Comparison of ENCODE assay signal across 25 mouse cellular contexts in the genomic region with DNA sequence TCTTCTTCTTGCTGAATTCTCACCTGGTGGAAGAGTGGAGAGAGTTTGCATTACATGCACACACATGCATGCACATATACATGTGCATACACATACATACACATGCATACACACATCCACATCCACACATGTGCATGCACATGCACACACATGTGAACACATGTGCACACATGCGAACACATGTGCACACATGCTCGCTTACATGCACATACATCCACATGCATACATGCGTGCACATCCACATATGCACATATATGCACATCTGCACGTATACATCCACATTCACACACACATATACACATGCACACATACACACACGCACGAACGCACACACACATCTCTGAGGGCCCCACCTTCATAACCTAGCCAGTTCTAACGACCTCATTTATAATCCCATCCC. TPM values are rescaled to one million over a fixed set of nuclear protein-coding genes. Genes with fewer than 3 reads are reported as not detected.
DNase-seq lines count a peak whose midpoint lies in the region; ATAC-seq and TF ChIP-seq lines count a peak whose summit lies in the region.
"Had no signal": no experiment of that assay in that cellular context is flagged by ENCODE, and none has a peak within 500 bp of the region (broad histone marks: within the 10 kb centered on the region; RNA-seq: fewer than 3 reads in every experiment).

No protein-coding gene starts in this region.

- H3K4me2 ChIP-seq in forebrain, embryonic 11.5 days (ENCODE audit: low read depth, low read length, severe bottlenecking) = no peak overlapping the region
- H3K4me2 ChIP-seq in lung, embryonic 16.5 days (ENCODE audit: low read depth, low read length) = no peak overlapping the region
- H3K4me2 ChIP-seq in intestine, embryonic 16.5 days (ENCODE audit: low read depth, low read length) = no peak overlapping the region
- no peak overlapping the region for H3K4me2 ChIP-seq in stomach, embryonic 16.5 days (ENCODE audit: low read depth, low read length)
- H3K4me2 ChIP-seq: embryonic facial prominence, embryonic 12.5 days; embryonic facial prominence, embryonic 15.5 days; forebrain, embryonic 13.5 days; heart, embryonic 12.5 days; heart, embryonic 15.5 days; hindbrain, embryonic 14.5 days had no signal

- ATAC-seq in forebrain, embryonic 11.5 days (replicated peaks; ENCODE audit: low FRiP score) = no peak
- ATAC-seq in lung, embryonic 16.5 days (ENCODE audit: low read depth) = 0 out of 2 replicates have a peak, but pooled peaks have one; percentile 12
- ATAC-seq in intestine, embryonic 16.5 days = no peak
- no peak for ATAC-seq in stomach, embryonic 16.5 days (ENCODE audit: insufficient read depth, low FRiP score)
- ATAC-seq: forebrain, embryonic 13.5 days; forebrain, embryonic 16.5 days; hindbrain, postnatal 0 days; Patski had no signal

- H3K9me3 ChIP-seq in forebrain, embryonic 11.5 days (ENCODE audit: control insufficient read depth, low read length) = no peaks in the 10 kb centered on the region
- H3K9me3 ChIP-seq in forebrain, embryonic 10.5 days = no peaks in the 10 kb centered on the region
- no peaks in the 10 kb centered on the region for H3K9me3 ChIP-seq in lung, embryonic 16.5 days (ENCODE audit: control insufficient read depth, low read length)
- no peaks in the 10 kb centered on the region for H3K9me3 ChIP-seq in intestine, embryonic 16.5 days (ENCODE audit: control insufficient read depth, low read length)
- no peaks in the 10 kb centered on the region for H3K9me3 ChIP-seq in stomach, embryonic 16.5 days (replicated peaks; ENCODE audit: control insufficient read depth, low read length)
- H3K9me3 ChIP-seq: embryonic facial prominence, embryonic 12.5 days; embryonic facial prominence, embryonic 15.5 days; forebrain, embryonic 13.5 days; heart, embryonic 12.5 days; heart, embryonic 15.5 days had no signal

- TF ChIP-seq CTCF in lung, adult 2 months (IDR thresholded peaks at IDR 0.05; ENCODE audit: insufficient read depth, low read length) = no peak

- no peak for TF ChIP-seq POLR2A in lung, adult 2 months (IDR thresholded peaks at IDR 0.05; ENCODE audit: borderline replicate concordance, extremely low read depth, low read depth, low read length)

- no peak overlapping the region for H3K27ac ChIP-seq in forebrain, embryonic 11.5 days (ENCODE audit: low read depth, low read length)
- H3K27ac ChIP-seq in forebrain, embryonic 10.5 days = no peak overlapping the region
- no peak overlapping the region for H3K27ac ChIP-seq in lung, embryonic 16.5 days (ENCODE audit: low read length)
- H3K27ac ChIP-seq in intestine, embryonic 16.5 days (ENCODE audit: low read length) = peak overlapping the region; percentile 65; the same call in 1 of the 2 replicates
- H3K27ac ChIP-seq in stomach, embryonic 16.5 days (ENCODE audit: low read length) = peak overlapping the region; percentile 88
- H3K27ac ChIP-seq: embryonic facial prominence, embryonic 12.5 days; embryonic facial prominence, embryonic 15.5 days; forebrain, embryonic 13.5 days; gastrocnemius, adult 2 months; heart, embryonic 15.5 days; hindbrain, embryonic 14.5 days; hindbrain, postnatal 0 days had no signal

- no peak overlapping the region for H3K9ac ChIP-seq in forebrain, embryonic 11.5 days (ENCODE audit: low read length)
- no peak overlapping the region for H3K9ac ChIP-seq in lung, embryonic 16.5 days (ENCODE audit: low read length)
- no peak overlapping the region for H3K9ac ChIP-seq in intestine, embryonic 16.5 days (ENCODE audit: low read depth, low read length)
- no peak overlapping the region for H3K9ac ChIP-seq in stomach, embryonic 16.5 days (ENCODE audit: low read length)
- H3K9ac ChIP-seq: embryonic facial prominence, embryonic 12.5 days; embryonic facial prominence, embryonic 15.5 days; forebrain, embryonic 13.5 days; heart, embryonic 12.5 days; heart, embryonic 15.5 days; hindbrain, embryonic 14.5 days had no signal

- H3K4me3 ChIP-seq in forebrain, embryonic 11.5 days (ENCODE audit: low read depth, low read length) = no peak overlapping the region
- no peak overlapping the region for H3K4me3 ChIP-seq in forebrain, embryonic 10.5 days
- no peak overlapping the region for H3K4me3 ChIP-seq in lung, embryonic 16.5 days (ENCODE audit: low read length)
- H3K4me3 ChIP-seq in lung, adult 2 months (replicated peaks; ENCODE audit: extremely low read depth, low read depth, low read length) = no peak overlapping the region
- no peak overlapping the region for H3K4me3 ChIP-seq in intestine, embryonic 16.5 days (ENCODE audit: low read length)
- H3K4me3 ChIP-seq in stomach, embryonic 16.5 days (replicated peaks; ENCODE audit: low read length) = no peak overlapping the region
- H3K4me3 ChIP-seq: embryonic facial prominence, embryonic 12.5 days; embryonic facial prominence, embryonic 15.5 days; forebrain, embryonic 13.5 days; gastrocnemius, adult 2 months; heart, embryonic 12.5 days; heart, embryonic 15.5 days had no signal

- WGBS in forebrain, embryonic 11.5 days = 90% methylated on average over 8 of the region's 8 CpGs
- WGBS in forebrain, embryonic 10.5 days = 90% methylated on average over 8 of the region's 8 CpGs
- 83% methylated on average over 8 of the region's 8 CpGs for WGBS in lung, embryonic 16.5 days
- 83% methylated on average over 8 of the region's 8 CpGs for WGBS in lung, adult 2 months
- WGBS in intestine, embryonic 16.5 days = 81% methylated on average over 8 of the region's 8 CpGs
- 78% methylated on average over 8 of the region's 8 CpGs for WGBS in stomach, embryonic 16.5 days

- no peaks in the 10 kb centered on the region for H3K4me1 ChIP-seq in forebrain, embryonic 11.5 days (replicated peaks; ENCODE audit: control insufficient read depth, insufficient read depth, low read length)
- H3K4me1 ChIP-seq in forebrain, embryonic 10.5 days = no peaks in the 10 kb centered on the region
- H3K4me1 ChIP-seq in lung, embryonic 16.5 days (replicated peaks; ENCODE audit: control insufficient read depth, insufficient read depth, low read length) = 0 out of 2 replicates have a peak, but pooled peaks cover 9% of the 10 kb centered on the region
- peaks cover 4% of the 10 kb centered on the region for H3K4me1 ChIP-seq in lung, adult 2 months (ENCODE audit: control insufficient read depth, insufficient read depth, low read length)
- H3K4me1 ChIP-seq in intestine, embryonic 16.5 days (ENCODE audit: control insufficient read depth, insufficient read depth, low read length) = peaks cover 21% of the 10 kb centered on the region
- H3K4me1 ChIP-seq in stomach, embryonic 16.5 days (ENCODE audit: control insufficient read depth, insufficient read depth, low read length) = peaks cover 26% of the 10 kb centered on the region
- H3K4me1 ChIP-seq: embryonic facial prominence, embryonic 12.5 days; embryonic facial prominence, embryonic 15.5 days; forebrain, embryonic 13.5 days had no signal

- H3K36me3 ChIP-seq in forebrain, embryonic 11.5 days (ENCODE audit: control insufficient read depth, insufficient read depth, low read length) = no peaks in the 10 kb centered on the region
- H3K36me3 ChIP-seq in forebrain, embryonic 10.5 days (replicated peaks) = no peaks in the 10 kb centered on the region
- no peaks in the 10 kb centered on the region for H3K36me3 ChIP-seq in lung, embryonic 16.5 days (ENCODE audit: control insufficient read depth, insufficient read depth, low read length)
- H3K36me3 ChIP-seq in intestine, embryonic 16.5 days (ENCODE audit: control insufficient read depth, insufficient read depth, low read length) = no peaks in the 10 kb centered on the region
- no peaks in the 10 kb centered on the region for H3K36me3 ChIP-seq in stomach, embryonic 16.5 days (ENCODE audit: control insufficient read depth, insufficient read depth, low read length)
- H3K36me3 ChIP-seq: embryonic facial prominence, embryonic 12.5 days; embryonic facial prominence, embryonic 15.5 days; heart, embryonic 12.5 days; heart, embryonic 15.5 days had no signal

- H3K27me3 ChIP-seq in forebrain, embryonic 11.5 days (ENCODE audit: control insufficient read depth, insufficient read depth, low read length) = no peaks in the 10 kb centered on the region
- H3K27me3 ChIP-seq in forebrain, embryonic 10.5 days (ENCODE audit: poor library complexity, severe bottlenecking) = no peaks in the 10 kb centered on the region
- no peaks in the 10 kb centered on the region for H3K27me3 ChIP-seq in lung, embryonic 16.5 days (ENCODE audit: control insufficient read depth, insufficient read depth, low read depth, low read length)
- H3K27me3 ChIP-seq in intestine, embryonic 16.5 days (replicated peaks; ENCODE audit: control insufficient read depth, insufficient read depth, low read length) = no peaks in the 10 kb centered on the region
- no peaks in the 10 kb centered on the region for H3K27me3 ChIP-seq in stomach, embryonic 16.5 days (ENCODE audit: control insufficient read depth, insufficient read depth, low read length)
- H3K27me3 ChIP-seq: embryonic facial prominence, embryonic 12.5 days; embryonic facial prominence, embryonic 15.5 days; forebrain, embryonic 13.5 days; heart, embryonic 12.5 days; heart, embryonic 15.5 days; Patski had no signal

- peak; percentile 20 for DNase-seq in forebrain, embryonic 11.5 days (ENCODE audit: low spot score)
- DNase-seq in forebrain, embryonic 10.5 days (ENCODE audit: extremely low spot score, low spot score) = no peak
- DNase-seq in lung, adult 2 months = no peak
- DNase-seq in embryo, embryonic 9.5 days (ENCODE audit: extremely low spot score) = no peak
- DNase-seq in layer of hippocampus, adult 18-20 months (ENCODE audit: low spot score in 2 of 2) = no peak
- DNase-seq: adrenal gland, postnatal 10 days; adrenal gland, postnatal 36 days; cerebellum, adult 9-10 months; gastrocnemius, adult 2 months; gastrocnemius, postnatal 14 days; heart, adult 18-20 months; heart, postnatal 10 days; heart, postnatal 36 days had no signal

RNA-seq across cellular contexts. Expression of gene Mgat4a, which starts 42.4 kb away (rescaled TPM):
- polyA plus RNA-seq in forebrain, embryonic 11.5 days (2014; fragmentation: Nextera tagmentation; extraction: Ambion mirVana) = 3.2 and 4.0 TPM in 2 replicates
- polyA plus RNA-seq in forebrain, embryonic 10.5 days (2016; fragmentation: Nextera tagmentation; extraction: Ambion mirVana) = 1.9 and 2.5 TPM in 2 replicates
- polyA plus RNA-seq in lung, embryonic 16.5 days (2015; fragmentation: Nextera tagmentation; extraction: Ambion mirVana) = 6.5 and 7.1 TPM in 2 replicates
- 3.0 and 4.2 TPM in 2 replicates for polyA plus RNA-seq in lung, adult 2 months (2012; rRNA removed)
- 48.7 and 50.1 TPM in 2 replicates for polyA plus RNA-seq in intestine, embryonic 16.5 days (2015; fragmentation: Nextera tagmentation; extraction: Ambion mirVana)
- polyA plus RNA-seq in stomach, embryonic 16.5 days (2015; fragmentation: Nextera tagmentation; extraction: Ambion mirVana) = 20.3 and 27.1 TPM in 2 replicates
- 10 to 100 TPM; 30.9 to 31.9 TPM for total RNA-seq in layer of hippocampus, adult 18-20 months (2021)

Comparison
In these comparisons a context has a peak if more than half of its experiments do, and no peak if none do; other contexts are left out.
1. H3K27ac ChIP-seq: peak in intestine, embryonic 16.5 days (single experiment) and stomach, embryonic 16.5 days (single experiment); none in forebrain, embryonic 11.5 days (single experiment), forebrain, embryonic 10.5 days (single experiment) and lung, embryonic 16.5 days (single experiment).